Mouse (Mus musculus) stomach, embryonic 16.5 days (tissue): ENCODE measurements around the gene Adgrv1. TPM values are rescaled to one million over a fixed set of nuclear protein-coding genes. Genes with fewer than 3 reads are reported as not detected.

Experiments
- ATAC-seq: fragments of 200-750 bp; cut with Nextera tagmentation; 2 replicates; pipeline ENCODE4 v1.8.0; 2017; ENCODE audit warnings: moderate number of reproducible peaks, moderate TSS enrichment; ENCODE audit not compliant: insufficient read depth, low FRiP score
- H3K27ac ChIP-seq: fragments of 300-500 bp; sonication (generic); 2 replicates; pipeline ENCODE4 v1.5.1; 2014; ENCODE audit warnings: low read length
- H3K27me3 ChIP-seq: fragments of 300-500 bp; sonication (generic); 2 replicates; pipeline ENCODE4 v1.6.1; 2014; ENCODE audit warnings: low read length, control low read depth, mixed read lengths; ENCODE audit not compliant: control insufficient read depth, insufficient read depth
- H3K36me3 ChIP-seq: fragments of 300-500 bp; sonication (generic); 2 replicates; pipeline ENCODE4 v1.6.1; 2014; ENCODE audit warnings: low read length; ENCODE audit not compliant: control insufficient read depth, insufficient read depth
- H3K4me1 ChIP-seq: fragments of 300-500 bp; sonication (generic); 2 replicates; pipeline ENCODE4 v1.6.1; 2014; ENCODE audit warnings: low read length, control low read depth, mixed read lengths; ENCODE audit not compliant: control insufficient read depth, insufficient read depth
- H3K4me2 ChIP-seq: fragments of 300-500 bp; sonication (generic); 2 replicates; pipeline ENCODE4 v1.6.1; 2014; ENCODE audit warnings: low read depth, low read length, mixed read lengths
- H3K4me3 ChIP-seq: fragments of 300-500 bp; sonication (generic); replicated peaks from 2 replicates; pipeline ENCODE4 v1.5.1; 2014; ENCODE audit warnings: mild to moderate bottlenecking, low read length
- H3K9ac ChIP-seq: fragments of 300-500 bp; sonication (generic); 2 replicates; pipeline ENCODE4 v1.6.1; 2014; ENCODE audit warnings: low read length
- H3K9me3 ChIP-seq: fragments of 300-500 bp; sonication (generic); replicated peaks from 2 replicates; pipeline ENCODE4 v1.6.1; 2016; ENCODE audit warnings: low read length, control low read depth; ENCODE audit not compliant: control insufficient read depth
- WGBS: fragments of 180-500 bp; shearing (Covaris S2); extraction: QIAGEN DNeasy Blood & Tissue Kit; methylation state at CpG from one replicate; pipeline ENCODE4 v1.1.7; 2014; 5-methylcytosine and 5-hydroxymethylcytosine counted together
- polyA plus RNA-seq: library from polyadenylated mRNA; unstranded; fragments of >200 nt; fragmentation: Nextera tagmentation; extraction: Ambion mirVana; gene quantifications from 2 replicates; pipeline ENCODE4 v1.2.1, GENCODE M21; 2015

Gene Adgrv1
- polyA plus RNA-seq, 1 experiment from 2014 or later: 1.1 TPM

DNA sequence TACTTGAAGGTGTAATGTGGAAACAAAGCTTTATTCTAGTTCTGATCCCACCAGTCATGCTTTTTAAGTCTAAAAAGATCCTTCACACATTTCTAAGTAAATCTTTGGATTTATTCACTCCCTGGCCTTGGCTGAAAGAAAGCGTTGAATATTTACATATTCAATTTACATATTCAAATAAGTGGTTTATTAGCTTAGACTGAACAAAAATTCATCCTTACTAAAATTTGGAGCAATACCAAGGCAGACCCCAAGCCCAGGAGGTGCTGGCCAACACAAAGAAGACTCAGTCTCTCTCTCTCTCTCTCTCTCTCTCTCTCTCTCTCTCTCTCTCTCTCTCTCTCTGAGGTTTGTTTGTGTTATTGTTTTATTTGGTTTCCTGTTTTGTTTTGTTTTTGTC lies 82.9 kb downstream of the Adgrv1 start:
- 81% methylated on average over 1 of the region's 1 CpGs for WGBS
- ATAC-seq: no peak
- no peak overlapping the region for H3K4me3 ChIP-seq
- no peak overlapping the region for H3K9ac ChIP-seq
- no peak overlapping the region for H3K27ac ChIP-seq
- H3K36me3 ChIP-seq: no peaks in the 10 kb centered on the region
- H3K9me3 ChIP-seq: no peaks in the 10 kb centered on the region
- no peaks in the 10 kb centered on the region for H3K4me1 ChIP-seq
- no peaks in the 10 kb centered on the region for H3K27me3 ChIP-seq
- no peak overlapping the region for H3K4me2 ChIP-seq

DNA sequence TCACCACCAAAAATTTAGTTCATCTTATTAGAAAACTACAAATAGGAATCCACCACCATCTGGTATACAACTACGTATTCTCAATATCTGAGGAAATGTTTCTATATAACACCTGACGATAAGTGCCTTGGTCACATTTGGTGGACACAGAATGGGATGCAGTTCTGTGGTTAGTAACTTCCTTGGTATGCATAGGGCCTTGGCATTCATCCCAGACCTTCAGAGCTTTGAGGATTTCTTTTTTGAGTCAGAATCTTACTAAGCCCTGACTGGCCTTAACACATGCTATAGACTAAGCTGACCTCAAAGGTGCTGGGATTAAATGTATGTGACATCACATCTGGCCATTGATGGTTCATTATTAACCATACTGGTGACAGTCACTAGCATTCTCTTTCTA lies 98.0 kb downstream of the Adgrv1 start:
- Histone ChIP-seq H3K4me3 (no peak overlapping the region), H3K9ac (no peak overlapping the region), H3K27ac (no peak overlapping the region), H3K36me3 (no peaks in the 10 kb centered on the region), H3K4me1 (no peaks in the 10 kb centered on the region), H3K9me3 (no peaks in the 10 kb centered on the region), H3K27me3 (no peaks in the 10 kb centered on the region), H3K4me2 (no peak overlapping the region)
- no peak for ATAC-seq
- 85% methylated on average over 2 of the region's 2 CpGs for WGBS

GRCm38 (mm10) chr13:81526687-81527086 lies 106.3 kb downstream of the Adgrv1 start:
- Histone ChIP-seq H3K27me3 (no peaks in the 10 kb centered on the region), H3K9me3 (no peaks in the 10 kb centered on the region), H3K9ac (no peak overlapping the region), H3K36me3 (no peaks in the 10 kb centered on the region), H3K4me3 (no peak overlapping the region), H3K27ac (no peak overlapping the region), H3K4me2 (no peak overlapping the region), H3K4me1 (no peaks in the 10 kb centered on the region)
- no peak for ATAC-seq
- WGBS: 48% methylated on average over 4 of the region's 4 CpGs

DNA sequence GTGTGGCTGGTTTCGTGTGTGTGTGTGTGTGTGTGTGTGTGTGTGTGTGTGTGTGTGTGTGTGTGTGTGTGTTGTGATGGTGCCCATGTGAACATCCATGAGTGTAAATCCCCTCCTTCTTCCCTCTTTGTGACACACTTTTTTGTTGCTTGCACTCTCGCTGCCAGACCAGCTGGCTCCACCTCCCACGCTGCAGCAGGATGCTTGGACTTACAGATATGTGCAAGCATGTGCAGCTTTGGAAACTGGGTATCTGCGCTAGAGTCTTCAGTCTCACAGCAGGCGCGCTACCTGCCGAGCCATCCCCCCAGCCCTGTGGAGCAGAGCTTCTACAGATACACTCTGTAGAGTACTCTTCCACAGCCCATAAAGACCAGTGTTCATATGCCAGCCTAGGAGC lies 122.8 kb downstream of the Adgrv1 start:
- 86% methylated on average over 7 of the region's 7 CpGs for WGBS
- Histone ChIP-seq H3K9ac (no peak overlapping the region), H3K4me2 (no peak overlapping the region), H3K9me3 (no peaks in the 10 kb centered on the region), H3K27me3 (no peaks in the 10 kb centered on the region), H3K36me3 (no peaks in the 10 kb centered on the region), H3K4me3 (no peak overlapping the region), H3K27ac (no peak overlapping the region), H3K4me1 (no peaks in the 10 kb centered on the region)
- no peak for ATAC-seq

GRCm38 (mm10) chr13:81497035-81497434 lies 135.9 kb downstream of the Adgrv1 start:
- Histone ChIP-seq H3K9me3 (no peaks in the 10 kb centered on the region), H3K9ac (no peak overlapping the region), H3K4me3 (no peak overlapping the region), H3K27me3 (no peaks in the 10 kb centered on the region), H3K4me2 (no peak overlapping the region), H3K27ac (no peak overlapping the region), H3K4me1 (0 out of 2 replicates have a peak, but pooled peaks cover 3% of the 10 kb centered on the region), H3K36me3 (no peaks in the 10 kb centered on the region)
- WGBS: 53% methylated on average over 3 of the region's 3 CpGs
- no peak for ATAC-seq

DNA sequence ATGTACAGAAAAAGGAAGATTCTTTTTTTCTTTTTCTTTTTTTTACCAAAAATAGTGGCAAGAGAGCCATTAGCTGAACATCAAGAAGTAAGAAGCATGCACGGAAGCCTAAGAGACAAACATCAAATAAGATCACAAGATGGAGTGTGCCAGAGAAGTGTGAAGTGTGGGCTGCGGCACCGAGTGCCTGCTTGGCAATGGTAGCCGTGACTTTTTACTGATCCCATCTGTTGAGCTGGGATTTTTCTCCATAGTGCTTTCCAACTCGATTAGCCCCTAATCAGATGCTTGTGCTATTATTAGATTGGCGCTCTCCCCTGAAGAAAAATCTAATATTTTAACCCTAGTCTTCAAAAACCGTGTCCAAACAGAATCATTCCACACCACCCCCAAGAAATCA lies 141.0 kb downstream of the Adgrv1 start:
- Histone ChIP-seq H3K9ac (no peak overlapping the region), H3K4me1 (0 out of 2 replicates have a peak, but pooled peaks cover under 1% of the 10 kb centered on the region), H3K27ac (no peak overlapping the region), H3K36me3 (no peaks in the 10 kb centered on the region), H3K9me3 (no peaks in the 10 kb centered on the region), H3K4me2 (no peak overlapping the region), H3K4me3 (no peak overlapping the region), H3K27me3 (no peaks in the 10 kb centered on the region)
- ATAC-seq: no peak
- 75% methylated on average over 7 of the region's 7 CpGs for WGBS

DNA sequence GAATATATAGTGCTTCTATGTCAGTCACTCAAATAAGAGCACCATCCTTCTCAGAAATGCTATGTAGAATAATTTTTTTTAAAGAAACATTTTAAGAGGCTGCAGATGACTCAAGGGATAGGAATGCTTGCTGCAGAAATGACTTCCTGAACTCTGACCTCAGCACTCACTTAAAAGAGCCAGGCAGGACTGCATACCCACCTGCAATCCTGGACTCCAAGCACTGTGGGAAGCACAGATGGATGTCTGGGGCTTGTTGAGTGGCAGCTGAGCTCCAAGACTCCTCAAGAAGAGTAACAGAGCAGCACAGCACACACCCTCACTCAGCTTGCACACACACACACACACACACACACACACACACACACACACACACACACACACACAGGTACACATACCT lies 146.0 kb downstream of the Adgrv1 start:
- no peak for ATAC-seq
- Histone ChIP-seq H3K9ac (no peak overlapping the region), H3K4me1 (no peaks in the 10 kb centered on the region), H3K4me2 (no peak overlapping the region), H3K36me3 (no peaks in the 10 kb centered on the region), H3K27me3 (no peaks in the 10 kb centered on the region), H3K9me3 (no peaks in the 10 kb centered on the region), H3K27ac (no peak overlapping the region), H3K4me3 (no peak overlapping the region)

GRCm38 (mm10) chr13:81473750-81474149 lies 159.2 kb downstream of the Adgrv1 start:
- no peak overlapping the region for H3K4me3 ChIP-seq
- H3K4me2 ChIP-seq: no peak overlapping the region

GRCm38 (mm10) chr13:81466661-81467060 lies 166.3 kb downstream of the Adgrv1 start:
- Histone ChIP-seq H3K27me3 (no peaks in the 10 kb centered on the region), H3K4me1 (no peaks in the 10 kb centered on the region), H3K27ac (no peak overlapping the region), H3K9me3 (no peaks in the 10 kb centered on the region), H3K4me3 (no peak overlapping the region), H3K9ac (no peak overlapping the region), H3K4me2 (no peak overlapping the region), H3K36me3 (no peaks in the 10 kb centered on the region)
- 71% methylated on average over 4 of the region's 4 CpGs for WGBS
- no peak for ATAC-seq

More at GRCm38 (mm10) chr13:81473750-81474149, 159.2 kb downstream of the Adgrv1 start:
- H3K36me3 ChIP-seq: no peaks in the 10 kb centered on the region
- H3K9me3 ChIP-seq: no peaks in the 10 kb centered on the region
- ATAC-seq: no peak
- H3K4me1 ChIP-seq: no peaks in the 10 kb centered on the region
- no peaks in the 10 kb centered on the region for H3K27me3 ChIP-seq
- H3K27ac ChIP-seq: no peak overlapping the region
- no peak overlapping the region for H3K9ac ChIP-seq

- Histone ChIP-seq H3K4me2 (no peak overlapping the region), H3K9ac (no peak overlapping the region), H3K4me3 (no peak overlapping the region), H3K4me1 (no peaks in the 10 kb centered on the region), H3K27me3 (no peaks in the 10 kb centered on the region), H3K36me3 (no peaks in the 10 kb centered on the region), H3K27ac (no peak overlapping the region), H3K9me3 (no peaks in the 10 kb centered on the region)
- no peak for ATAC-seq
- 83% methylated on average over 3 of the region's 3 CpGs for WGBS
These were observed 167.2 kb downstream of the Adgrv1 start for GRCm38 (mm10) chr13:81465794-81466193.
